Mouse (Mus musculus) brain, embryonic 14.5 days (tissue): ENCODE measurements around the gene Sh3gl1.

ENCODE experiments used
- CTCF ChIP-seq: fragments of 200-500 bp; IDR thresholded peaks from 2 replicates; pipeline ENCODE4 v1.5.1; 2012; ENCODE audit warnings: inconsistent platforms, mild to moderate bottlenecking, moderate library complexity, borderline replicate concordance; ENCODE audit not compliant: insufficient read depth, insufficient read length; ENCODE audit errors: extremely low read depth
- POLR2A ChIP-seq: fragments of 200-500 bp; IDR thresholded peaks from 2 replicates; pipeline ENCODE4 v1.6.1; 2012; ENCODE audit warnings: mild to moderate bottlenecking, inconsistent platforms, borderline replicate concordance; ENCODE audit not compliant: poor library complexity, insufficient read depth, insufficient read length, severe bottlenecking; ENCODE audit errors: extremely low read depth

GRCm38 (mm10) chr17:56026881-56027280, 9.6 kb downstream of the Sh3gl1 start:
- no peak for TF ChIP-seq CTCF
- no peak for TF ChIP-seq POLR2A
